Mouse (Mus musculus) liver, postnatal 0 days (tissue): Measurements from ENCODE around the gene Grhpr. TPM values are rescaled to one million over a fixed set of nuclear protein-coding genes. Genes with fewer than 3 reads are reported as not detected.
"Not testable (repeated sequence)": the region's sequence is repeated elsewhere in the genome, so short reads cannot be mapped to it uniquely, and the experiment has no call there.

Experiments used
- ATAC-seq: fragments of 200-750 bp; cut with Nextera tagmentation; 2 replicates; pipeline ENCODE4 v1.8.0; 2017; ENCODE audit warnings: mild to moderate bottlenecking, moderate library complexity
- DNase-seq: peaks from one replicate; pipeline ENCODE4 v3.0.0-alpha.2; 2016
- H3K27ac ChIP-seq: fragments of 300-500 bp; sonication (generic); 2 replicates; pipeline ENCODE4 v1.5.1; 2014; ENCODE audit warnings: antibody characterized with exemption, moderate library complexity, mild to moderate bottlenecking, low read depth
- H3K27me3 ChIP-seq: fragments of 300-500 bp; sonication (generic); 2 replicates; pipeline ENCODE4 v1.6.1; 2014; ENCODE audit warnings: low read length, control low read depth, mixed read lengths; ENCODE audit not compliant: insufficient read depth
- H3K36me3 ChIP-seq: fragments of 300-500 bp; sonication (generic); replicated peaks from 2 replicates; pipeline ENCODE4 v1.6.1; 2014; ENCODE audit warnings: mild to moderate bottlenecking, control low read depth, low read length, moderate library complexity, mixed read lengths; ENCODE audit not compliant: insufficient read depth
- H3K4me1 ChIP-seq: fragments of 300-500 bp; sonication (generic); 2 replicates; pipeline ENCODE4 v1.6.1; 2014; ENCODE audit warnings: antibody characterized with exemption, mild to moderate bottlenecking, control low read depth; ENCODE audit not compliant: insufficient read depth
- H3K4me2 ChIP-seq: fragments of 300-500 bp; sonication (generic); 2 replicates; pipeline ENCODE4 v1.6.1; 2014; ENCODE audit warnings: low read depth, mild to moderate bottlenecking, low read length, moderate library complexity, mixed read lengths
- H3K4me3 ChIP-seq: fragments of 300-500 bp; sonication (generic); 2 replicates; pipeline ENCODE4 v1.5.1; 2014; ENCODE audit warnings: low read depth, low read length
- H3K9ac ChIP-seq: fragments of 300-500 bp; sonication (generic); replicated peaks from 2 replicates; pipeline ENCODE4 v1.6.1; 2014; ENCODE audit warnings: mild to moderate bottlenecking, moderate library complexity
- H3K9me3 ChIP-seq: fragments of 300-500 bp; sonication (generic); 2 replicates; pipeline ENCODE4 v1.6.1; 2016; ENCODE audit warnings: mild to moderate bottlenecking, control low read depth, low read length, mixed read lengths
- CTCF ChIP-seq: sonication (generic); IDR thresholded peaks from 2 replicates; pipeline ENCODE4 v1.5.1; 2016; ENCODE audit warnings: antibody characterized with exemption, low read depth
- EP300 ChIP-seq: IDR thresholded peaks from 2 replicates; pipeline ENCODE4 v1.6.1; 2016; ENCODE audit warnings: antibody characterized with exemption, low read depth, mild to moderate bottlenecking
- WGBS: fragments of 180-500 bp; shearing (Covaris S2); extraction: QIAGEN DNeasy Blood & Tissue Kit; methylation state at CpG from one replicate; pipeline ENCODE4 v1.1.7; 2014; ENCODE audit not compliant: insufficient replicate concordance; 5-methylcytosine and 5-hydroxymethylcytosine counted together
- polyA plus RNA-seq: library from polyadenylated mRNA; unstranded; fragments of >200 nt; fragmentation: Nextera tagmentation; extraction: Ambion mirVana; gene quantifications from 2 replicates; pipeline ENCODE4 v1.2.1, GENCODE M21; 2015

The Grhpr gene
- polyA plus RNA-seq, 1 experiment from 2014 or later: 458 TPM

- Histone ChIP-seq H3K27ac (no peak overlapping the region), H3K9me3 (no peaks in the 10 kb centered on the region), H3K36me3 (peaks cover 6% of the 10 kb centered on the region), H3K9ac (no peak overlapping the region), H3K4me2 (no peak overlapping the region), H3K4me3 (no peak overlapping the region), H3K4me1 (no peaks in the 10 kb centered on the region; the same call in 1 of the 2 replicates), H3K27me3 (no peaks in the 10 kb centered on the region)
- ATAC-seq (no peak), DNase-seq (no peak)
- TF ChIP-seq EP300: no peak
- no peak for TF ChIP-seq CTCF
- WGBS: 62% methylated on average over 10 of the region's 10 CpGs
These were observed 54.9 kb downstream of the Grhpr start for GRCm38 (mm10) chr4:45036048-45036447.

GRCm38 (mm10) chr4:45036571-45036970, 55.4 kb downstream of the Grhpr start:
- Histone ChIP-seq H3K27ac (no peak overlapping the region), H3K4me2 (no peak overlapping the region), H3K9me3 (no peaks in the 10 kb centered on the region), H3K9ac (no peak overlapping the region), H3K4me1 (no peaks in the 10 kb centered on the region; the same call in 1 of the 2 replicates), H3K27me3 (no peaks in the 10 kb centered on the region), H3K4me3 (no peak overlapping the region), H3K36me3 (peaks cover 6% of the 10 kb centered on the region)
- 71% methylated on average over 5 of the region's 5 CpGs for WGBS
- DNase-seq (no peak), ATAC-seq (no peak)
- TF ChIP-seq EP300 (no peak), CTCF (no peak)

GRCm38 (mm10) chr4:45037455-45038410, 56.5 kb downstream of the Grhpr start:
- Histone ChIP-seq H3K4me1 (no peaks in the 10 kb centered on the region; the same call in 1 of the 2 replicates), H3K4me3 (no peak overlapping the region), H3K4me2 (no peak overlapping the region), H3K9me3 (no peaks in the 10 kb centered on the region), H3K36me3 (peaks cover 6% of the 10 kb centered on the region), H3K9ac (no peak overlapping the region), H3K27ac (no peak overlapping the region), H3K27me3 (no peaks in the 10 kb centered on the region)
- DNase-seq: no peak
- TF ChIP-seq EP300 (no peak), CTCF (no peak)
- ATAC-seq: no peak
- 81% methylated on average over 13 of the region's 13 CpGs for WGBS

GRCm38 (mm10) chr4:45038879-45039278, 57.7 kb downstream of the Grhpr start:
- H3K9ac ChIP-seq, DNase-seq, H3K4me3 ChIP-seq, H3K27ac ChIP-seq, H3K4me2 ChIP-seq, H3K27me3 ChIP-seq, H3K9me3 ChIP-seq, H3K4me1 ChIP-seq, ATAC-seq, H3K36me3 ChIP-seq: not testable (repeated sequence)
- TF ChIP-seq CTCF: peak; percentile 45
- 47% methylated on average over 8 of the region's 8 CpGs for WGBS

DNA sequence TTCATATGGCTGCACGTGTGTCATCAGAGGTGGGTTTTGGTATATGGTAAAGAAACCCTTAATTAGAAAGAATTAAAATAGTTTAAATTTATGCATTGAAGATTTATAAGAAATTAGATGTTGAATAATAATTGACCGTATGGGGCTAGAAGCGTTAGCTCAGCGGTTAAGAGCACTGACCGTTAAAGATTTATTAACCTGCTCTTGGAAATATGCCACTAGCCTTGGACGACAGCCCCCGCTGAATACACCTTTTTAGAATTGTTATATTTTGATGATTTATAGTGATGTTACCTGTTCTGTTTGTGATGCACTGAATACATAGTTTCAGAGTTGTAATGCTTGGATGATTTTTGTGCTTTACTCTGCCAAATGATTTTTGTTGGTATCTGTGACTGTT, 58.4 kb downstream of the Grhpr start:
- not testable (repeated sequence) for H3K4me2 ChIP-seq, H3K9me3 ChIP-seq, DNase-seq, ATAC-seq, H3K27me3 ChIP-seq, H3K9ac ChIP-seq, H3K4me1 ChIP-seq, H3K27ac ChIP-seq, H3K4me3 ChIP-seq, H3K36me3 ChIP-seq
- WGBS: 83% methylated on average over 7 of the region's 7 CpGs

Other genes starting within 250 kb of the Grhpr start
- gene Zcchc7, start 225.5 kb upstream of the Grhpr start, polyA plus RNA-seq: 19.6 and 19.8 TPM in 2 replicates
- 5.4 and 6.5 TPM in 2 replicates for gene Zbtb5, start 31.0 kb downstream of the Grhpr start, polyA plus RNA-seq
- gene Polr1e, start 37.2 kb downstream of the Grhpr start, polyA plus RNA-seq: 8.7 and 11.0 TPM in 2 replicates
- 1.5 and 2.0 TPM in 2 replicates for gene Fbxo10, start 103.2 kb downstream of the Grhpr start, polyA plus RNA-seq
- gene Tomm5, start 126.7 kb downstream of the Grhpr start, polyA plus RNA-seq: 144 and 147 TPM in 2 replicates
- 0.02 and 0.04 TPM in 2 replicates for gene Frmpd1, start 203.5 kb downstream of the Grhpr start, polyA plus RNA-seq